Mouse (Mus musculus) erythroblast, embryonic 14.5 days (primary cell): ENCODE results near the gene Plcb2. TPM values are rescaled to one million over a fixed set of nuclear protein-coding genes. Genes with fewer than 3 reads are reported as not detected.

Source experiments
- H3K27me3 ChIP-seq: 2 replicates; pipeline ENCODE4 v1.6.1; 2012; ENCODE audit warnings: inconsistent platforms; ENCODE audit not compliant: control insufficient read depth
- H3K36me3 ChIP-seq: 2 replicates; pipeline ENCODE4 v1.6.1; 2012; ENCODE audit warnings: mild to moderate bottlenecking, inconsistent platforms; ENCODE audit not compliant: control insufficient read depth
- H3K4me1 ChIP-seq: 2 replicates; pipeline ENCODE4 v1.6.1; 2012; ENCODE audit warnings: inconsistent platforms; ENCODE audit not compliant: control insufficient read depth
- H3K4me3 ChIP-seq: replicated peaks from 2 replicates; pipeline ENCODE3; 2012; ENCODE audit warnings: moderate library complexity, mild to moderate bottlenecking, inconsistent platforms
- H3K9me3 ChIP-seq: 2 replicates; pipeline ENCODE4 v1.6.1; 2012; ENCODE audit warnings: low read length, inconsistent platforms, mixed read lengths; ENCODE audit not compliant: control insufficient read depth
- GATA1 ChIP-seq: IDR thresholded peaks from 2 replicates; pipeline ENCODE4 v1.6.1; 2012; ENCODE audit warnings: low read length, inconsistent platforms, mixed read lengths
- TAL1 ChIP-seq: IDR thresholded peaks from 3 replicates; pipeline ENCODE4 v1.6.1; 2012; ENCODE audit warnings: low read length, inconsistent platforms, mixed read lengths
- polyA plus RNA-seq: library from polyadenylated mRNA; stranded (reverse); fragments of >175 nt; gene quantifications from 2 replicates; pipeline ENCODE4 v1.2.3, GENCODE M21; 2012

Gene Plcb2
- polyA plus RNA-seq, 1 experiment, result 0.07 TPM

DNA sequence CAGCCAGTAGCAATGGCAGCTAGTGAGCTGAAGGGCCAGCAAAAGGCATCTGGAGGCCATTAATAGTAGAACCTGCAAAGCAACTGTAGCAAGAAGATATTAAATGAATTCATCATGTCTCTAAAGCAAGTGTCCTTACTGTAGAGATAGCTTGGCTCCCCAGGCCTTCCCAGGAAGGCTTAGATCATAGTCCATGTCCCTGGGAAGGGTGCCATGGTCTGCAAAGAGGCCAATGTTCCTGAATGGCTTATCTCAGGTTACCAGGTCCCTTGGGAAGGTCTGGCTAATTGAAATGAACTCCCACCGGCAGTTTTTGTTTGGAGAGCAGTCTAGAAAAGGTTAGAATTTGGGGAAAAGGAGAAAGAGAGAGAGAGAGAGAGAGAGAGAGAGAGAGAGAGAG is 56.5 kb downstream of the Plcb2 start:
- H3K36me3 ChIP-seq, result no peaks in the 10 kb centered on the region
- H3K27me3 ChIP-seq, result peaks cover 41% of the 10 kb centered on the region
- TF ChIP-seq GATA1, result no peak
- TF ChIP-seq TAL1, result no peak
- peaks cover 2% of the 10 kb centered on the region; the same call in 1 of the 2 replicates for H3K9me3 ChIP-seq
- H3K4me1 ChIP-seq, result peaks cover 18% of the 10 kb centered on the region
- H3K4me3 ChIP-seq, result no peak overlapping the region

GRCm38 (mm10) chr2:118669785-118670184 is 58.5 kb downstream of the Plcb2 start:
- Histone ChIP-seq H3K4me3 (no peak overlapping the region), H3K9me3 (no peaks in the 10 kb centered on the region), H3K4me1 (peaks cover 28% of the 10 kb centered on the region), H3K27me3 (peaks cover 21% of the 10 kb centered on the region), H3K36me3 (no peaks in the 10 kb centered on the region; the same call in 1 of the 2 replicates)
- TF ChIP-seq GATA1 (no peak), TAL1 (no peak)

DNA sequence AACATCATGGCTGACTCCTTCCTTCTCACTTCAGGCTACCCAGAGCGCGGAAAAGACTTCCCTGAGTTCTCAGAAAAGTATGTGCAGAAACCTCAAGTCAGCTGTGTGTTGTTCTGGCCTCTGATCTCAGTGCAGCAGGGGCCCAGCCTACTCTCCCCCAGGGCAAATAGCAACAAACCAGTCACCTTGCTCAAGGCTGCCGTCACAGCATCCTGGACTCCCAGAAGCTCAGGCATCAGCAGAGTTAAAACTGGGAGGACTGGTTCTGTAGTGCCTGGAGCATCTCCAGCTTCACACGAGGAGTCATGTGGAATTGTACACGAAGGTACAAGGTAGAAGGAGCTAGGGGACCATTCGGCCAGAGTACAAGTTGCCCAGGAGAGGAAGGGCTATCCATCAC is 59.0 kb downstream of the Plcb2 start:
- Histone ChIP-seq H3K9me3 (no peaks in the 10 kb centered on the region), H3K36me3 (no peaks in the 10 kb centered on the region; the same call in 1 of the 2 replicates), H3K4me1 (peaks cover 29% of the 10 kb centered on the region), H3K4me3 (no peak overlapping the region), H3K27me3 (peaks cover 16% of the 10 kb centered on the region)
- TF ChIP-seq GATA1 (no peak), TAL1 (no peak)

DNA sequence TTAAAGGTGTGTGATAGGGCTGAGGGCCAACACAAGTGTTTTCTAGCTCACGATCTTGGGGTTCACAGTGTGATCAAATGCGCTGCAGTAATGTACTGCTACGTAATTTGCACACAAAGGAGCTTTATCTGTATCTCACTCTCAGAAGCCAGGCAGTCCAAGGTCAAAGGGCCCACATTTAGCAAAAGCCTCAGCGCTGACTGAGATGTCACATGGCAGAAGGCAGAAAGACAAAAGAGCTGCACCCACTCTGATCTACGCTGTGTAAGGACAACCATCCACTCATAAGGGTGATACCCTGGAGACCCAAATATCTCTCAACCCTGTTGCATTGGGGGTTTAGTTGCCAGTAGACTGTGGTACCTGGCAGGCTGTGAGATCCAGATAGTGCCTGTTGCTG is 61.1 kb downstream of the Plcb2 start:
- H3K27me3 ChIP-seq, result no peaks in the 10 kb centered on the region; the same call in 1 of the 2 replicates
- H3K4me1 ChIP-seq, result peaks cover 49% of the 10 kb centered on the region
- no peaks in the 10 kb centered on the region; the same call in 1 of the 2 replicates for H3K36me3 ChIP-seq
- H3K4me3 ChIP-seq, result no peak overlapping the region
- TF ChIP-seq TAL1, result no peak
- no peak for TF ChIP-seq GATA1
- H3K9me3 ChIP-seq, result no peaks in the 10 kb centered on the region

- H3K4me1 ChIP-seq, result peaks cover 61% of the 10 kb centered on the region
- no peaks in the 10 kb centered on the region for H3K9me3 ChIP-seq
- peaks cover 2% of the 10 kb centered on the region for H3K36me3 ChIP-seq
- TF ChIP-seq TAL1 (no peak), GATA1 (no peak)
- H3K4me3 ChIP-seq, result no peak overlapping the region
- H3K27me3 ChIP-seq, result no peaks in the 10 kb centered on the region; the same call in 1 of the 2 replicates
Measured at GRCm38 (mm10) chr2:118665616-118666015, 62.6 kb downstream of the Plcb2 start.

GRCm38 (mm10) chr2:118664975-118665516 is 63.2 kb downstream of the Plcb2 start:
- Histone ChIP-seq H3K4me3 (no peak overlapping the region), H3K27me3 (no peaks in the 10 kb centered on the region; the same call in 1 of the 2 replicates), H3K4me1 (peaks cover 67% of the 10 kb centered on the region), H3K9me3 (no peaks in the 10 kb centered on the region), H3K36me3 (peaks cover 2% of the 10 kb centered on the region)
- TF ChIP-seq GATA1 (no peak), TAL1 (no peak)

DNA sequence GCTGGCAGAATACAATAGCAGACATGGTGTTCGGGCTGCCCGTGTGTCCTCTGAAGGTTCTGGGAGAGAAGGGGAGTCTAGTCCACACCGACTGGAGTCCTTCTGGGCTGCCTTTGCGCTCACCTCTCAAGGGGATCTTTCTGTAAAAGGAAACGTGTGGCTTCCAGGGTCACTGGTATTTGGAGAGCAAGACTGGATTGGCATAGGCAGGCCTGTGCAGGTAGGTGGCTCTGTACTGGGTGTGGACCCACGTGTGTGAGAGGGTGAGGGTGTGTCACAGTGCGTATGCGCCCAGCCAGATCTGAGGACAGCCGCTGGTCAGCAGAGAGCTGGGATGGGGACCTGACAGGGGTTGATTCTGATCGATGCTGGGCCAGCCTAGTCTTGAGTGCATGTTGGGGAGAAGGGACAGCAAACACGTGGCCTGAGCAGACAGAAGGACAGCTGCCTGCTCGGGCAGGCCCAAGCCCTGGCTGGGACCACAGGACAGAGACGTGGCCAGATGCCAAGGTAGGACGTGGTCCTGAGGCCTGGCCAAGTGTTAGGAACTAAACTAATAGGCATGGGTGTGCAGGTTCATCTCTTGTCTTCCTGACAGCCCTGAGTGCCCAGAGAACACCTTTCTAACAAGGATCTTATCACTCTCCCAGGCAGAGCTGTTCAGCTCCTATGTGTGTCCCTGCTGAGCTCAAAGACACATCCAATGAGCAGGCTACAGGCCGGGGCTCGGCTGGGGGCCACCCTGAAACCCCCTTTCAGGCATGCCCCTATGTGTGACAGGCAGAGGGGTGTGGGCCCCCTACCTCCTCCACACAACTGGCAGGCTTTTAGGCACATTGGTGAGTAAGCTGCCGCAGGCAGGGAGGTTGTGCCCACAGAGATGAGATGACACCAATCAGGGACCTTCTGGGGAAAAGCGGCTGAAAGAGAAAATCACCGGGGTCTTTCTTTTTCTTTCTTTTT is 64.2 kb downstream of the Plcb2 start:
- TF ChIP-seq TAL1, result no peak
- peak overlapping the region; percentile 75 for H3K4me3 ChIP-seq
- H3K9me3 ChIP-seq, result no peaks in the 10 kb centered on the region
- no peaks in the 10 kb centered on the region; the same call in 1 of the 2 replicates for H3K27me3 ChIP-seq
- H3K4me1 ChIP-seq, result peaks cover 76% of the 10 kb centered on the region
- peaks cover 2% of the 10 kb centered on the region for H3K36me3 ChIP-seq

DNA sequence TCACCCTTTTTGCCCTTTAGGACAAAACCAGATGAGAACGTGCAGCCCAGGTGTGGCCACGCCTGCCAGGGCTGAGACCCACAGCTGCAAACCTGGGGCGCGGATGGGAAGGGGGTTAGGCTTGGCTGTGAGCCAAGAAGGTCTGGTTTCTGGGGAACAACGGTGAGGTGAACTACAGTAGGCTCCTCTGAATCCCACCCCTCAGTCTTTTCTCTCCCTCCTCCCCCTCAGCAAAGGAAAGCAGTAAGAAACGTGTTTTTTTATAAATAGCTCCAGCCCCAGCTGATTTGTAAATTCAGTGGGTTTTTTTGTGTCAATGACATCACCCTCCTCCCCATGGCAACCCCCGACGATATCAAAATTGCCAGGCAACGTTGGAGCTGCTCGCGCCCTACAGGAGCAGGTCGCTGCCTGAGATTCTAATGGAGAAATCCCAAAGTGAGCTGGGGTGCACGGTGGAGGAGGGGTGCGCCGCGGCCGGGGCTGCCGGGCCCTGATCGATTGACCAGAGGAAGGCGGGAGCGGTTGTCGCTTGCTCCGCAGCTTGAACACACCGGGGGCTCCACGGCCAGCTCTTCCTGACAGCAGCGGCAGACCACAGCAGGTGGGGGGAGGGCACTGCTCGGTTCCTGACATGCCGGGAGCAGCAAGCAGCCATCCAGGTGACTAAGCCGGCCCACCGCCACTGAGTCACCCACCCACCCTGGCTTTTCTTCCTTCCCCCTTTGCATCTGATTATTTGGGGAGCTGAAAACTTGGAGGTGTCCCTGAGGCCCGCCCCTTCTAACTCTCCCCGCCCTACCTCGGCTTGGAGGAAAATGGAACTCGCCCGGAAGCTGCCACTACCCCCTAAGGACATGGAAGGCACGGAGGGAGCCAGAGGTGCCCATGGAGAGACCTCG is 65.1 kb downstream of the Plcb2 start, which contains the start of gene Pak6:
Gene Pak6 (plus strand): TSS at position 402 of the 902 bp plus-strand sequence.
- TF ChIP-seq TAL1 (no peak), GATA1 (no peak)
- Histone ChIP-seq H3K36me3 (peaks cover 2% of the 10 kb centered on the region), H3K9me3 (no peaks in the 10 kb centered on the region), H3K4me1 (peaks cover 86% of the 10 kb centered on the region), H3K27me3 (no peaks in the 10 kb centered on the region; the same call in 1 of the 2 replicates), H3K4me3 (peak within 1 kb of the TSS; percentile 75)

GRCm38 (mm10) chr2:118661891-118662290 is 66.3 kb downstream of the Plcb2 start:
- no peaks in the 10 kb centered on the region; the same call in 1 of the 2 replicates for H3K27me3 ChIP-seq
- peak overlapping the region; percentile 75 for H3K4me3 ChIP-seq
- peaks cover 94% of the 10 kb centered on the region for H3K4me1 ChIP-seq
- H3K36me3 ChIP-seq, result peaks cover 2% of the 10 kb centered on the region
- TF ChIP-seq GATA1 (no peak; the same call in 1 of the 2 replicates), TAL1 (peak; percentile 48; the same call in 2 of the 3 replicates)
- H3K9me3 ChIP-seq, result no peaks in the 10 kb centered on the region
